Mouse (Mus musculus) central nervous system, embryonic 11.5 days (tissue): ENCODE results near the gene Dtx2. TPM values are rescaled to one million over a fixed set of nuclear protein-coding genes. Genes with fewer than 3 reads are reported as not detected.

Experiments used
- polyA plus RNA-seq: library from polyadenylated mRNA; depleted of rRNA; stranded (reverse); fragments of >200 nt; gene quantifications from 2 replicates; pipeline ENCODE4 v1.2.3, GENCODE M21; 2012; rRNA removed

Dtx2 gene
- 17.9 and 23.2 TPM in 2 replicates for polyA plus RNA-seq

DNA sequence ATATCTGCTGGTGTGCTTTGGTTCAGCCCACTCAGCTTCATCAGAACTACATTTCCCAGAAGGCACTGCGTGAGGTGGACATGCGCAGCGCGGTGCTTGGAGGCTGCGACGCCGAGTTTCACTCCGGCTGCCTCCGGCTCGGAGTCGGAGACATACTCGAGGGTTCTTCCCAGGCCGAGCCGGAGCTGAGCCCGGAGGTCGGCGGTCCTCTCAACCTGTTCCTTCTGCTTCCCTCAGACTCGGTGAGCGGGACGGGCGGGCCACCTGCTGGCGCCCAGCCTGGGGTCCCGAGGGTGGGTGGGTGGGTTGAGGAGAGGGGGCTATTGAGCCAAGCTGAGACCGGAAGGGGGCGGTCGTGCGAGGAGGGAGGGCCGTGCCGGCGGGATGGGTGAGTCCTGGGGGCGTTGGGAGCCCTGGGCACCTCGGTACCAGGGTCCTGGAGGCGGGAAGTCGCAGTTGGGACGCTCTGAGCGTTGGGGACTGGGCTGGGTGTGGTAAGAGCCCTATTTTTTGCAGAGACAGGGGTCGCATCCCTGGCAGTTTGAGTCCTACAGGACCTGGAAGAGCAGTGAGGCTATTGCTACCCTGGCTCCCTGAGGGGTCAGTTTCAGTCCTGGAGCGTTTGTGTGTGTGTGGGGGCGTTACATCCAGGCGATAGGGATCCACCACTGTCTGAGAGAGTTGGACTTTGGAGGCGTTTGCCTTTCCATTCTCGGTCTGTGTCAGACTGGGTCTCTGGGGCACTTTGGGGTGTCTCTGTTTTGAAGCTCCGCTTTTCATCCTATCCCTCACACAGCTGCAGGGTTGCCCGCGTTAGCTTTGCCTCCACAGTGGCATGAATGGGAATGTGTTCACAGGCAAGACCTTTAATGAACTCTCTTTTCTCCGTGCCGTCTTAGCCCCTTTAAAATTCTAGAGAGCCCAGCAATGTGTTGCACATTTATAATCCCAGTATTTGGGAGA lies at the start of gene Dtx2:
TSS of gene Dtx2 (plus strand) at position 76 of the 963 bp plus-strand sequence.

GRCm38 (mm10) chr5:135974365-135974764 lies 20.2 kb upstream of the Dtx2 start, which contains the start of gene Ssc4d:
TSS of gene Ssc4d (minus strand) at chr5:135974531.

GRCm38 (mm10) chr5:135979904-135980303 lies 14.7 kb upstream of the Dtx2 start, which contains the start of gene Zp3:
TSS of gene Zp3 (plus strand) at chr5:135980099.

GRCm38 (mm10) chr5:136038258-136039214 lies 43.9 kb downstream of the Dtx2 start, which contains the start of gene Upk3b:
TSS of gene Upk3b (plus strand) at chr5:136038496.

DNA sequence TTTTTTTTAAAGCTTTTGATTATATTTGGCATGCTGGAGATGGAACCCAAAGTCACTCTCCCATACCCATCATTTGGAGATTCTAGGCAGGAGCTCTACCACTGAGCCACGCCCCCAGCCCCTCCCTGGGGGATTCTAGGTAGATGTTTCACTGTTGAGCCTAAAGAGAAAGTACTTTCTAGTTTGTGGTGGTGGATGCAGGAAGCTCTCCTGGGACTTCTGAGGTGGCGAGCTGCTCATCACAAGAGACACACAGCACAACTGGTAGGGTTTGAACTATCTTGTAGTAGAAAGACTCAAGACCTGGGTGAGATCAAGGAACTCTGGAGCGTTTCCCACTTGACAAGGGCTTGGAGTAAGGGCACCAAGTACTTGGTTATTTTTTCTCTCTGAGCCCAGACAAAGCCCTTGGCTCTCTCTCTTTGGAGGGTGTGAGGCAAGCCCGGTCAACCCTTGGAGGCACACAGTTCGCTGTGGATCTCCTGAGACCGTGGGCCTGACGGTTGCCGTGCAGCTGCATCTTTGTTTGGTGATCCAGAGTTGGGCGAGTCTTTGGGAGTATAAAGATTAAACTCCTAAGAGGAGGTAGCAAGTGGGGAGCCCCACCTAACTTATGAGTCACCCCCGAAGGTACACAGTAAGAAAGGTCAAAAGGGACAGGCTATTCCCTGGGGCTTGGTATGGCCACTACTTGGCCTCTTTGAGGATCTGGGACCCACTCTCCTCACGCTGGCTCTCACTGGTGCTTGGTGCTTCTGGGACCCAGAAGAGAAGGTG lies 59.9 kb downstream of the Dtx2 start, which contains the start of gene Upk3bl:
TSS of gene Upk3bl (plus strand) at position 192 of the 777 bp plus-strand sequence.

Other genes with a start within 250 kb of the Dtx2 start
- gene Styxl1, start 216.4 kb upstream of the Dtx2 start, polyA plus RNA-seq: 0.09 TPM in 1 of 2 replicates, not detected in the other
- gene Mdh2, start 216.3 kb upstream of the Dtx2 start, polyA plus RNA-seq: 368 and 514 TPM in 2 replicates
- gene Srrm3, start 187.9 kb upstream of the Dtx2 start, polyA plus RNA-seq: 25.2 and 42.1 TPM in 2 replicates
- gene Hspb1, start 106.9 kb upstream of the Dtx2 start, polyA plus RNA-seq: 17.4 and 33.9 TPM in 2 replicates
- 154 and 188 TPM in 2 replicates for gene Ywhag, start 60.2 kb upstream of the Dtx2 start, polyA plus RNA-seq
- 1.3 and 4.9 TPM in 2 replicates for gene Ssc4d, start 20.3 kb upstream of the Dtx2 start, polyA plus RNA-seq
- 0.09 and 0.10 TPM in 2 replicates for gene Zp3, start 14.7 kb upstream of the Dtx2 start, polyA plus RNA-seq
- gene Upk3b, start 43.7 kb downstream of the Dtx2 start, polyA plus RNA-seq: 1.2 and 5.9 TPM in 2 replicates
- 0.40 and 1.4 TPM in 2 replicates for gene Upk3bl, start 59.7 kb downstream of the Dtx2 start, polyA plus RNA-seq
- gene Rasa4, start 89.1 kb downstream of the Dtx2 start, polyA plus RNA-seq: 9.6 and 11.6 TPM in 2 replicates
- 60.6 and 156 TPM in 2 replicates for gene Polr2j, start 121.8 kb downstream of the Dtx2 start, polyA plus RNA-seq
- gene Lrwd1, start 141.3 kb downstream of the Dtx2 start, polyA plus RNA-seq: 57.3 and 57.6 TPM in 2 replicates
- gene Alkbh4, start 141.3 kb downstream of the Dtx2 start, polyA plus RNA-seq: 18.0 and 18.6 TPM in 2 replicates
- 11.4 and 12.2 TPM in 2 replicates for gene Orai2, start 175.9 kb downstream of the Dtx2 start, polyA plus RNA-seq
- gene Prkrip1, start 204.2 kb downstream of the Dtx2 start, polyA plus RNA-seq: 55.9 and 83.2 TPM in 2 replicates